In the genomic region with DNA sequence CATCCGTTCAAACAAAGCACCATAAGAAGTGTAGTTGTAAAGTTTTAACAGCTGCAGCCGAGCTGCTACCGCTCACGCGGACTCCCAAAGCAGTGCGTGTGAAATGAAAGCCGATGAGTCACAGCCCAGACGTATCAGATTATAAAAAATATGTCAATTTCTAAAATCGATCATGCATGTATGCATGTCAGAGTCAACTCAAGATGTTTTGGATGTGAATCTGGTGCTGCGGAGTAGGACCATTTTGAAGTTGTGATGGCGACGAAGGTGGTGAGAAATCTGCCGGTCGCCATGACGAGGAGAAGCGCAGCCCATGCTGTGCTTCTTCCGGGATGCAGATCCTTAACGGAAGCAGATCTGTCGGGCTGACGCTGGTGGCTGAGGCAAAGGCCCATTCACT, we compare ENCODE assay signal across 12 mouse cellular contexts.
DNase-seq lines count a peak whose midpoint lies in the region; ATAC-seq and TF ChIP-seq lines count a peak whose summit lies in the region.
"Had no signal": no experiment of that assay in that cellular context is flagged by ENCODE, and none has a peak within 500 bp of the region (broad histone marks: within the 10 kb centered on the region; RNA-seq: fewer than 3 reads in every experiment).

No protein-coding gene starts in this region.

- 65% methylated on average over 20 of the region's 20 CpGs for WGBS in embryonic facial prominence, embryonic 13.5 days
- WGBS in embryonic facial prominence, embryonic 10.5 days: 78% methylated on average over 20 of the region's 20 CpGs
- 75% methylated on average over 20 of the region's 20 CpGs for WGBS in thymus, adult 2 months
- WGBS in small intestine, adult 2 months: 58% methylated on average over 20 of the region's 20 CpGs

- no peak for ATAC-seq in embryonic facial prominence, embryonic 13.5 days (ENCODE audit: insufficient number of reproducible peaks, insufficient read depth, low FRiP score, low TSS enrichment, low read depth)
- ATAC-seq in granulocyte monocyte progenitor cell, adult 5-6 weeks (replicated peaks; ENCODE audit: poor library complexity, severe bottlenecking): no peak
- no peak for ATAC-seq in monocyte, adult 5-6 weeks (replicated peaks; ENCODE audit: insufficient number of reproducible peaks, low FRiP score, low TSS enrichment, poor library complexity, severe bottlenecking)

- H3K36me3 ChIP-seq in embryonic facial prominence, embryonic 13.5 days: no peaks in the 10 kb centered on the region
- no peaks in the 10 kb centered on the region for H3K36me3 ChIP-seq in embryonic facial prominence, embryonic 10.5 days (replicated peaks)
- H3K36me3 ChIP-seq in thymus, adult 2 months (ENCODE audit: control insufficient read depth, insufficient read depth, low read length): no peaks in the 10 kb centered on the region
- H3K36me3 ChIP-seq in small intestine, adult 2 months (ENCODE audit: control insufficient read depth, insufficient read depth, low read length): no peaks in the 10 kb centered on the region
- H3K36me3 ChIP-seq: G1E had no signal

- no peak overlapping the region for H3K9ac ChIP-seq in embryonic facial prominence, embryonic 13.5 days
- H3K9ac ChIP-seq: lung, embryonic 14.5 days had no signal

- DNase-seq in embryonic facial prominence, embryonic 10.5 days (ENCODE audit: low spot score): no peak
- no peak for DNase-seq in thymus, adult 2 months
- DNase-seq in thymus, adult 18-20 months: no peak
- DNase-seq in layer of hippocampus, postnatal 36 days: peak; percentile 40 to 52
- DNase-seq: cerebellum, postnatal 14 days; lung, embryonic 14.5 days had no signal

- no peak overlapping the region for H3K27ac ChIP-seq in embryonic facial prominence, embryonic 13.5 days
- H3K27ac ChIP-seq in embryonic facial prominence, embryonic 10.5 days (replicated peaks): no peak overlapping the region
- H3K27ac ChIP-seq in thymus, adult 2 months (ENCODE audit: control insufficient read depth, insufficient read depth, low read length): peak overlapping the region; percentile 74
- no peak overlapping the region for H3K27ac ChIP-seq in small intestine, adult 2 months (ENCODE audit: insufficient read depth, low read depth, low read length)

- peak overlapping the region; percentile 2; the same call in 1 of the 2 replicates for H3K4me2 ChIP-seq in embryonic facial prominence, embryonic 13.5 days
- H3K4me2 ChIP-seq: lung, embryonic 14.5 days; midbrain, embryonic 11.5 days had no signal

- H3K4me1 ChIP-seq in embryonic facial prominence, embryonic 13.5 days: peaks cover 12% of the 10 kb centered on the region
- H3K4me1 ChIP-seq in embryonic facial prominence, embryonic 10.5 days: peaks cover 22% of the 10 kb centered on the region
- peaks cover 25% of the 10 kb centered on the region for H3K4me1 ChIP-seq in thymus, adult 2 months (replicated peaks; ENCODE audit: control insufficient read depth, insufficient read depth, low read length)
- peaks cover 15% of the 10 kb centered on the region for H3K4me1 ChIP-seq in small intestine, adult 2 months (ENCODE audit: control insufficient read depth, insufficient read depth, insufficient read length, low read length)

- no peaks in the 10 kb centered on the region for H3K9me3 ChIP-seq in embryonic facial prominence, embryonic 13.5 days
- no peaks in the 10 kb centered on the region for H3K9me3 ChIP-seq in embryonic facial prominence, embryonic 10.5 days
- H3K9me3 ChIP-seq: G1E had no signal

- no peak overlapping the region for H3K4me3 ChIP-seq in embryonic facial prominence, embryonic 13.5 days
- no peak overlapping the region for H3K4me3 ChIP-seq in embryonic facial prominence, embryonic 10.5 days
- no peak overlapping the region for H3K4me3 ChIP-seq in thymus, adult 2 months (ENCODE audit: control insufficient read depth, insufficient read depth, low read length)
- H3K4me3 ChIP-seq in small intestine, adult 2 months (ENCODE audit: low read depth, low read length): peak overlapping the region; percentile 5; the same call in 1 of the 2 replicates

- H3K27me3 ChIP-seq in embryonic facial prominence, embryonic 13.5 days: no peaks in the 10 kb centered on the region
- peaks cover 25% of the 10 kb centered on the region for H3K27me3 ChIP-seq in embryonic facial prominence, embryonic 10.5 days (replicated peaks; ENCODE audit: low read depth, poor library complexity, severe bottlenecking)
- H3K27me3 ChIP-seq in thymus, adult 2 months (ENCODE audit: control insufficient read depth, insufficient read depth, low read length): no peaks in the 10 kb centered on the region
- H3K27me3 ChIP-seq in small intestine, adult 2 months (ENCODE audit: control insufficient read depth, insufficient read depth, low read length): no peaks in the 10 kb centered on the region

- no peak for TF ChIP-seq CTCF in thymus, adult 2 months (IDR thresholded peaks at IDR 0.05; ENCODE audit: borderline replicate concordance, control insufficient read depth, extremely low read depth, insufficient read depth, low read length, poor library complexity)
- TF ChIP-seq CTCF in small intestine, adult 2 months (IDR thresholded peaks at IDR 0.05; ENCODE audit: extremely low read depth, insufficient read length, insufficient replicate concordance, low read depth, low read length): no peak

- 0 out of 2 replicates have a peak, but pooled peaks have one; percentile 18 for TF ChIP-seq POLR2A in thymus, adult 2 months (IDR thresholded peaks at IDR 0.05; ENCODE audit: control insufficient read depth, extremely low read depth, insufficient read depth, low read length, poor library complexity)
- no peak for TF ChIP-seq POLR2A in small intestine, adult 2 months (IDR thresholded peaks at IDR 0.05; ENCODE audit: low read depth, low read length)

Comparison
In these comparisons a context has a peak if more than half of its experiments do, and no peak if none do; other contexts are left out.
1. DNase-seq: peak in layer of hippocampus, postnatal 36 days (2 of 2); none in embryonic facial prominence, embryonic 10.5 days (single experiment), thymus, adult 2 months (single experiment) and thymus, adult 18-20 months (0 of 2).